Mouse (Mus musculus): ENCODE measurements around the gene Bbx.

- TF ChIP-seq GATA1 (IDR thresholded peaks at IDR 0.05; ENCODE audit: borderline replicate concordance, low read length) (no peak), FLI1 (IDR thresholded peaks at IDR 0.05; ENCODE audit: low read length) (no peak)
These were observed 170.0 kb downstream of the Bbx start for GRCm38 (mm10) chr16:50262209-50262608.
